Mouse (Mus musculus): Measurements from ENCODE around the gene Cntn6.

The Cntn6 gene

DNA sequence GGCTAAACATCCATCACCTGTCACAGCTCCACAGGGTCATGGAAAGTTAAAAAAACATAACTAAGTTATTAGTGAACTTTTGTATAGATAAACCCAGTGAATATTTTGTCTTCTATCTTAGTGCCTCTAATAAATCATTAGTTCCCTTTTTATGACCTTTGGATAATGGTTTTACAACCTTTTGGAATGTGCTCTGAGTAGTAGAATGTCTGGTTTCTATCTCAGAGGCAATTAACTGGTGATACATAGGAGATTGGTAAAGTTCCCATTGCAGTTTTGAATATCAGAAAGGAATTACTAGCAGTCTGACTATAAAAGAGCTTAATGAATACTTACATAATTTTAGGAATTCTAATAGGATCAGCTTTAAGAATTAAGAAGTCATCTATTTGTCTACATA, 265.5 kb downstream of the Cntn6 start:
- DNase-seq (ENCODE audit: low spot score in 2 of 2): no peak

DNA sequence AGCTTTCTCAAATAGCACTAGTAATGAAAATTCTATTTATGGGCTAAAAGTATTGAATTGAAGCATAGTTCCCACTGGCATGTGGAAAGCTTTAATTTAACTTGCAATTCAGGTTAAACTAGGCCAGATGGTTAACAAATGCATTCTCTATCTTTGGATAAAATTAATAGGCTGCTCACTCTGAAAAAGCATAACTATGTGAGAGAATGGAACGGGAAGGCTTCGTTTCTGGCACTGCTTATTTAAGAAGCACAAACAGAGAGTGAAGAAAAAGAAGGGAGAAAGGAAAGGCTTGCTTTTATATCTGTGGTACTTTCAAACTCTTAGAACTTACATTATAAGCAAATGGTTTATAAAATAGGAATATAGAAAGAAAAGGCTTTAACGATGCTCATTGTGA, 268.6 kb downstream of the Cntn6 start:
- DNase-seq (ENCODE audit: low spot score in 2 of 2): no peak

DNA sequence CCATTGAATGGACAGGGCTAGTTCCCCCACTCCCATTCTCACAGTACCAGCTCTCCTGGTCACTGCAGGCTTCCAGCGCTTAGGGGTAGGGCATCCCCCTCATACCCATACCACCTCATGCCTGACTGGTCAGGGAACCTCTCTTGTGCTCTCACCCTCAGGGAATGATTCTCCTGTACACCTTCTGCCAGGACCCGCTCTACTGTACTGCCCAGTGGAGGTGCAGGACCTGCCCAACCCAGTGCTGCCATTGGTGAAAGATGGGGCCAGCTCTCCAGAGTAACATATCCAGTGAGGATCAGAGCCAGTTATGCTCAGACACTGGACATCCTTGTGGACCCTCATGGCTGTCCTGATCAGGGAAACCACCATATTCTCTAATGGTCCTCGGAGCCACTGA, 291.3 kb downstream of the Cntn6 start:
- no peak for DNase-seq (ENCODE audit: low spot score in 2 of 2)

DNA sequence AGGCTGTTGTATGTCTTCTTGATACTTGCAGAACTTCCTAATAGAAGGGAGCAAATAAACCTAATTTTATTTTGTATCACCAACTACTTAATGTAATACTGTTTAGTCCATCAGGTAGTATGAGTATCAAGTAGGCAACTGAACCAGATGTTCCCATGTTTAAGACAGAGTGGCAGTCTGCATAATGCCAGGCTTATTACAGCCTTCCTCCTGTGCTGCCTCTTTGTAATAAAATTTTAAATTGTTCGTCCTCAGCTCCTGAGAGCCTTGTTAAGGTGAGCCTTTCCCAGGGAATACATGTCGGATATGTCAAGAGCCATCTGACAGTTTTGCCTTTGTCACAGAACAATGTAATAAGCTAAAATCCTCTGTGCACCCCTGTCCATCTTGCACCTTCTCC, 294.9 kb downstream of the Cntn6 start:
- no peak for DNase-seq (ENCODE audit: low spot score in 2 of 2)

DNA sequence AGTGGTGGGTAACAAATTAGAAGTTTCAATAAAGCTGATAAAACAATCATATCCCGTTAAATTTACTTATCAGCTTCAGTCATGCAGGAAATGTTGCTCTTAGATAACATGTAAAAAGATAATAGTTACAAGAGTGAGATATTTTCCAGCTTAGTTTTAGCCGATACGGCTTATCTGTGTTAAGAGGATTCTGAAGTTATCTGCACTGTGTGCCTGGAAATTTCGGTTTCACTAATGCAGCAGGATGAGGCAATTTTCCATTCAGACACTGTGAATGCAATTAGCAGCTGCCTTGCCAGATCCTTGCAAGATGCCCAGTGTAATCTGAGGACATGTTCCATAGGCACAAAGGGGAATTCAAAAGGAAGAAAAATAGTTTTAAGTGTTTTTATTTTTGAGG, 315.9 kb downstream of the Cntn6 start:
- no peak for DNase-seq (ENCODE audit: low spot score in 2 of 2)

DNA sequence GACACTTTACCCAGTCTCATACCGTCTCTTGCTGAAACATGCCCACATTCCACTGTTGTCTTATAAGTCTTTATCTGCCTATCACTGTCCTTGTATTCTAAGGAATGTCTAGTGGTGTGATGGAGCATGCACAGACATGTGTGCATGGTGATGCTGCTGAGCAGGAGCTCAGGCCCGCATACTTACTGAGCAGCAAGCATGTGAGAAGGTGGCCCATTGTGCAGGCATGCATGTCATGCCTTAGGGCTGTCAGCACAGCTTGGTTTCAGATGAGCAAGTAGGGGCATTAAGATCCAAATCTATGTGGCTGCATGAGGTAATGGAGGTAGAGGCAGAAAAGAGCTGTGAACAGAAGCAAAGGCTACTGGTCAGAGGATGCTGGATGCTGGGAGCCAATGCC, 323.0 kb downstream of the Cntn6 start:
- DNase-seq (ENCODE audit: low spot score in 2 of 2): no peak

DNA sequence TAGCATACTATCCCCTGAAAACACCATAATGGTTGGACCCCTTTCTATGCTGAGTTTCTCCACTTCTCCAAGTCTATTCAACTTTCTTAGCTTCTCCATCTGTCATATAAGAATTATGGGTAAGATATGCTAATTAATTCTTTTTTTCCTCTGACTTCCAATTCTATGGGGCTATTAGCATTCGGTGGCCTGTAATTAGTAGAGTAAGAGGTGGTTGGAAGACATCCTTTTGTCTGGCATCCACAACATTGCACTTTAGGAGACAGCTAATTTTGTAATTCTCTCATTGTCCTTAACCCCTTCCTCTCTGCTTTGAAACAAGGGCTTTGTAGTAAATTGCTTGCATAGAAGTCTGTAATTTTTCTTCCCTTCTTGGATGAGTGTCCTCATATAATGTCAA, 387.1 kb downstream of the Cntn6 start:
- DNase-seq (ENCODE audit: low spot score in 2 of 2): no peak

DNA sequence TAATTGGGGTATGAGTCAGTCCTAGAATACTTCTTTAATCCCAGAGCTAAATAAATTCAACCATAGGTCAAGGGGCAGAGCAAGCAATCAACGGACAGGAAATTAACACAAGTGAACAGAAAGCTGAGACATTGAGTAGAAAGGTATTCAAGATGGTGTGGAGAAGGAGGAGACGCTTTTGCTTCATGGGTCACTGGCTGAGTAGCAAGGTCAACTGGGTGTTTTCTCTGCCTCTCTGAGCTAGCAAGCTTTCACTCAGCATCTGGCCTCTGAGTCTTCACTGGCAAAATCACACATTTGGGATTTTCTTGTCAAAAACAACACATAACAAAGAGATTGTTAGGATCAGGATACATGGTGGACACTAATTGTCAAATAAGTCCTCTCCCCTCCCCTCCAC, 391.4 kb downstream of the Cntn6 start:
- no peak for DNase-seq (ENCODE audit: low spot score in 2 of 2)

DNA sequence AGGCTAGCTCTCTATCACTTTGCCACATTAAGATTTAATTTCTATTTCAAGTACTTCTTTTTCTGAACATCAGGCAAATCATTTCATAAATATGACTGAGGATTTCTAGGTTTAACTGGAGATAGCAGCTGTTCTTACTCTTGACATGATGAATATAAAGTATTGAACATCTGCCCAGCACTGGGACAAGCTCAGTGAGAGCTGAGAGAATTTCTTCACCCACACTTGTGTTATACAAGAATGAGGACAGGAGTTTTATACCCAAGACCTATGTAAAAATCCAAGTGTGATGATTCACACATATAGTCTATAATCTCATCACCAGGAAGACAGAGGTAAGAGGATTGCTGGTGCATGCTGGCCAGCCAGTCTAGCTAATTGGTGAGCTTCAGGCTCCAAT, 393.2 kb downstream of the Cntn6 start:
- DNase-seq (ENCODE audit: low spot score in 2 of 2): no peak

DNA sequence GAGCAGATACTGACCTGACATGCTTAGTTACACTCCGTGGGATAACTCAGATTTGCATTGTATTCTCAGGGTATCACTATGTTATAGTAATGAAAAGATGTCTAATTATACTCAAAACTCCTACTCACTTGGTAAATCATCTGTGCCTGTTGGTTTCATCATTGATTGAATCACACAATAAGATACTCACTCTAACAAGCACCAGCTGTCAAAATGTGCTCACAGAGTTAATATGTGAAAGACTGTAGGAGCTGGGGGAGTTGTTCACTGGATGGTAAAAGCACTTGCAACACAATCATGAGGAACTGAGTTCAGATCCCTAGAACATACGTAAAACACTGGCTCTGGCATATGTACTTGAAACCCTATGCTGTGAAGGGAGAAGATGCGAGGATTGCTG, 398.5 kb downstream of the Cntn6 start:
- no peak for DNase-seq (ENCODE audit: low spot score in 2 of 2)

Measured in spleen, postnatal 10 days (tissue).